Mouse (Mus musculus) yolk sac, embryonic 10.5 days (tissue): ENCODE results near the gene Olfr533.
"Not testable (repeated sequence)": the region's sequence is repeated elsewhere in the genome, so short reads cannot be mapped to it uniquely, and the experiment has no call there.

Source experiments
- DNase-seq: peaks from one replicate; pipeline ENCODE4 v3.0.0-alpha.2; 2017; ENCODE audit warnings: low spot score

Olfr533 gene

DNA sequence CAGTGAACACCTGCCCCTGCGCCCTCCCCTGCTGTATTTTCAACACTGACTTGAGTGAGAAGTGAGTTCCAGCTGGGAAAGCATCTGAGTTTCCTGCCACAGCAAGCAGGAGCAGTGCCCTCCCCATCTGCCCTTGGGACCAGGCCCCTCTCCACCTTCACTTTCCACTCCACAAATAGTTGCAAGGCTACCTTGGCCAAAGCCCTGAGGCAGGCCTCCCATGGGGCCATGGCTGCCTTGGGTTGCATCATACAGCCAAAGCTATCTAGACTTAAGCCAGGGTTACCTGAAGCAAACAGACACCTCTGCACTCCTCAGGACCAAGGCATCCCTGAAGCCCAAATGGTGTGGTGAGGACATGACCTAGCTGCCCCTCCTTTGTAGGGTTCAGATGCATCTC, at the start of gene Olfr533:
TSS of gene Olfr533 (plus strand) at position 301 of the 400 bp plus-strand sequence.
- not testable (repeated sequence) for DNase-seq

DNA sequence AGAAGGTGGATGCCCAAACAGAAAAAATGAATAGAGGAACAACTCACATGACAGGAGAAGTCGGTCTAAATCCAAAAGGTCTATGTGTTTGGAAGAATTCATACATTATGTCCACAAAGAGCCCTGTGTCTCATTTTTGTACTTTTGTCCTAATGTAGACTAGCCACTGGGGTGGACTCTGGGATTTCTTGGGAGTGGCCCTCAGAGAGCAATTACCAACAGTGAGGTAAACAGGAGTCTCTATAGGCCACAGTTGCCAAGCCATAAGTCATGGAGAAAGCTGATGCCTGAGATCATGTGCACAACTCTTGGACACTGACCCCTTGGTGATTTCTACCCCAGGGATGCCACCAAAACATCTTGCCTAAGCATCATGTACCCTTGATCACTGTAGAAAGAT, 41.6 kb upstream of the Olfr533 start, which contains the start of gene Olfr532:
TSS of gene Olfr532 (minus strand) at position 101 of the 400 bp plus-strand sequence.
- DNase-seq: no peak

DNA sequence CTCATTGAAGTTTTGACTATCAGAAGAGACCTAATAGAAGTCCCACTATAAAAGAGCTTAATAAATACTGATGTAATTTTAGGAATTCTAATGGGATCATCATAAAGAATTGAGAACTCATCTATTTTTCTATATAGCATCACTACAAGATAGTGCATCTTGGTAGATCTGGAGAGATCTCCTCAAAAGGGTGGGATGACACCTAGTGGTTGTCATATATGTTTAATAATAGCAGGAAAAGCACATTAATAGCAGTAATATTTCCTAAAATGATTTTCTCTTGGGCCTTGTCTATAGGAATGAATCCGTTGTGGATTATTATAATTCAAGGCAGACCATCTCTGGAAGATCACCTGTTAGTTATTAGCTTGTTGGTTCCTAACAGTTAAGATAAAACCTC, 20.0 kb upstream of the Olfr533 start:
- DNase-seq: no peak

DNA sequence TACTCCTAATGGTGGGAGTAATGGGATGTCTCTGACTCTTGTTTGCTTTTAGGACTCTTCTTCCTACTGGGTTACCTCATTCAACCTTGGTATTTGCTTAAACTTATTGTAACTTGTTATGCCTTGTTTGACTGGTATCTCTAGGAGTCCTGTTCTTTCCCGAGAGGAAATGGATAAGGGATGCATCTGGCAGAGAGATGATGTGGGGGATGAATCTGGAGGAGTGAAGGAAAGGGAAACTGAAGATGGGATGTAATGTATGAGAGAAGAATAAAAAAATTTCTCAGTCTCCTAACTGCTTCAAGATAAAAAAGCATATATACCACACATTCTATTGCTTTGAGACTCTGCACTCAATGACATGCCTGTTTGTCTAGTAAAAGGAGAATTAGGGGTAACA, 14.7 kb downstream of the Olfr533 start:
- DNase-seq: no peak

DNA sequence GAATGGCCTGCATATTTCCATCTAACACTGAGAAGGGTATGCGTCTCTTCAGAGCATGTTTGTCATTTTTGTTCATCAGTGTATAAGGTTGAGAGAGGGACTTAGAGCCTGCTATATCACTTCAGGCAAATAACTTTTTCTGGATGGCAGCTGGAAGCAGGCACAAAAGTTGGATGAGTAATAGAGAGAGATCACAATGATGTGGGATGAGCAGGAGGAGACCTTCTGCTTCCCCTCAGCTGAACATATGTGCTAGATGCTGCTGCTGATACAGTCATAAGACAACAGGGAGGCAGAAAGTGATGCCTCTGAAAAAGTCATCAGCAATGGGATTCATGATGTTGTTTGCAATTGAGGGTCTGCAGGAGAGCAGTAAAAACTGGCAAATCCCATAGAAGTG, 15.6 kb downstream of the Olfr533 start:
- no peak for DNase-seq

DNA sequence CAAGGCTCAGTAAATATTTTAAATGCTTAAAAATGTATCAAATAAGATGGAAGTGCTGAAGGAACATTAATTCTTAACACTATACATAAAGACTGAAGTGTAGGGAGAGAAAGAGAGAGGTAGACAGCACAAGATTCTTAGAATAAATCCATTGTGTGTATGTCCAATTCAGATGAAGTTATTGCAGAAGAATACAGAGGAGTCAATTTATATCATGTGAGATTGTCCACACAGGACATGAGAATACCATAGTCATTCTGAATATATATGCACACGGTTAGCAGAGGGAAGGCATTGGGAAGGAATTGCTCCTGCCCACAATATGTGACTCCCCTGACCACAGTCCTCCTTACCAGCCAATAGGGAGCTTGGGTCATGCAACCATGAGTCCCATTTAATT, 20.7 kb downstream of the Olfr533 start, which contains the start of gene Olfr535:
TSS of gene Olfr535 (plus strand) at position 301 of the 400 bp plus-strand sequence.
- DNase-seq: no peak

DNA sequence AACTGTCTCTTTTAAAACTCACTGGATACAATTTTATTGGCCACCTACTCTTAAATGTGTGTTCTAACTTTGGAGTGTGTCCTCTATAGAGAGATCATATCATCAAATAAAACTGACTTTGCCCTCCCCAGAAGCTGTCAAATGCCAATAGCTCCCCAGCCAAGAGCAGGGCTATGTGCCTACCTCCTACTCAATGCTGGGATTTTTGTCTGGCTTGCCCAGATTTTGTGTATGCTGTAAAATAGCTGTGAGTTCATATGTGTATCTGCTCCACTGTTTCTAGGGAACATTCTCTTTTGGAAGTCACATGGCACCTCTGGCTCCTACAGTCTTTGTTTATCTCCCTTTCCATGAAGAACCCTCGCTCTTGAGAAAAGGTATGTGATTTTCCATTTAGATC, 25.8 kb downstream of the Olfr533 start:
- no peak for DNase-seq

DNA sequence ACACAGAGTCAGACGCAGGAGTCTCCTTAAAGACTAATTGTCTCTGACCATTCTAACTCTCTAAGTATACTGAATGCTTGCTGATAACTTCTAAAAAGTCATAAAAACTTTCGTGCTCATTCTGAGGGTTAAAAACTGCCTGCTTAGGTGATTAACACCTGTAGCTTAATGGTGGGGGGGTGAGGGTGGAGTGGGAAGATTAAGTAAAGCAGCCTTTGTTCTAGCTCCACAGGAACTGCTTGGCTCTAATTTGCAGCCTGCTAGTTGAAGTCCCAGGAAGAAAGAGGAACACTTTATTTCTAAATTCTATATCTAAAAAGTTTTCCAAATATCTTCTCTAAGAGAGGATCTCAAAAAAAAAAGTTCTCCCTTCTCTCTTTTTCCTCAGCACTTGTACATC, 31.1 kb downstream of the Olfr533 start:
- no peak for DNase-seq

DNA sequence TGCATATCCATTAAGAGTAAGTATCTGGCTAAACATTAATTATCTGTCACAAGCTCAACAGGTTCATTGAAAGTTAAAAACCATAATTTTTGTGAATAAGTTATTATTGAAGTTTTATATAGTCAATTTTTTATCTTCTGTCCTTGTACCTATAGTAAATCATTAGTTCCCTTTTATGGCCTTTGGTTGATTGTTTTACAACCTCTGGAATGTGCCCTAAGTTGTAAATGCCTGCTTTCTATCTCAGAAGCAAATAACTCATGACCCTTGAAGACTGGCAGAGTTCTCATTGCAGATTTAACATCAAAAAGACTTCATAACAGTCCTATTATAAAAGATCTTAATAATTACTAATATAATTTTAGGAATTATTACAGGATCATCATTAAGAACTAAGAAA, 31.5 kb downstream of the Olfr533 start:
- no peak for DNase-seq

DNA sequence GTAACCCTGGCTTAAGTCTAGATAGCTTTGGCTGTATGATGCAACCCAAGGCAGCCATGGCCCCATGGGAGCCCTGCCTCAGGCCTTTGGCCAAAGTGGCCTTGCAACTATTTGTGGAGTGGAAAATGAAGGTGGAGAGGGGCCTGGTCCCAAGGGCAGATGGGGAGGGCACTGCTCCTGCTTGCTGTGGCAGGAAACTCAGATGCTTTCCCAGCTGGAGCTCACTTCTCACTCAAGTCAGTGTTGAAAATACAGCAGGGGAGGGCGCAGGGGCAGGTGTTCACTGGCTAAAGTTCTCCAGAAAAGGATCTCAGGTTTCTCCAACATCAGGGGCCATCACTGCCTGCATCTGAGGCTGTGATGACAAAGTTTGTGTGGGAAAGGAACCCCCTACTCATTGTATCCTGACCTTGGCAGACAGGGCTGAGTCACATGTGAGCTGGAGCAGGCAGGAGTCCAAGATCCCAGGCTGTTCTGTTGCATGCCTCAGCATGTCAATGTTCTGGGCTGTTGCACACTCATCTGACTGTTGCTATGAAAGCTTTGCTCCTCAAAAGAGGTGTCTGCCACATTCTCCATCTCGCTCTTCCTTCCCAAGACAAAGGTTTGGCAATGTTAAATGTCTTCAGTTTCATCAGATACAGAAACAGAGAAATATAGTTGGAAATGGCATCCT, 44.3 kb downstream of the Olfr533 start, which contains the start of gene Olfr536:
TSS of gene Olfr536 (minus strand) at position 51 of the 676 bp plus-strand sequence.
- not testable (repeated sequence) for DNase-seq
